Mouse (Mus musculus): ENCODE measurements at regions not wholly inside any gene's neighbourhood (a gene's known extent, or its start where the extent isn't known, plus 50 kb on each side); places are given as distances from the start of the nearest gene placed in this dataset.

DNA sequence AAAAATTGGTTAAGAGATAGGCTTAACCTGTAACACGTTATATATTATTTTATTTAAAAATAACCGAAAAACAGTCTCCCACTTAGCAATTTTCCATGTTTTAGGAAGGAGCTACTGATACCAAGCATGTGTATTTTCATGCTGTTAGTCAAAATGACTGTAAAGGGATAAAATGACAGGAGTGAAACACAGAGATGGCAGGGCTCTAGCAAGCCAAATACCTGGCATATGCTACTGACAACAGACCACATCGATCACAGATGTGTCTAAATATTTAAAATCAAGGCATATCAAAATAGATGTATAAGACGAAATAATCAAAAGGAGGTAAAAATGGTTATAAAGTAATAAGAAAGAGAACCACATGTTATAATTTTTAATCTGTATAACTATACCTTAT, 231.0 kb upstream of the Cnr1 start:
- TF ChIP-seq EP300 (IDR thresholded peaks at IDR 0.05; ENCODE audit: low read depth) (no peak), CTCF (IDR thresholded peaks at IDR 0.05; ENCODE audit: low read depth) (no peak)
